Mouse (Mus musculus) myocyte (in vitro differentiated cells): Measurements from ENCODE around the gene Plscr3. TPM values are rescaled to one million over a fixed set of nuclear protein-coding genes. Genes with fewer than 3 reads are reported as not detected.

ENCODE experiments used
- H3K27me3 ChIP-seq: one replicate; pipeline ENCODE4 v1.6.1; 2011; ENCODE audit not compliant: control insufficient read depth, insufficient read depth, insufficient read length
- H3K36me3 ChIP-seq: one replicate; pipeline ENCODE4 v1.6.1; 2011; ENCODE audit not compliant: control insufficient read depth, insufficient read depth
- H3K4me2 ChIP-seq: one replicate; pipeline ENCODE4 v1.6.1; 2011; ENCODE audit warnings: low read depth, control low read depth
- H3K4me3 ChIP-seq: one replicate; pipeline ENCODE4 v1.5.1; 2011; ENCODE audit warnings: mild to moderate bottlenecking, control low read depth, moderate library complexity
- H3K79me2 ChIP-seq: one replicate; pipeline ENCODE4 v1.6.1; 2011; ENCODE audit not compliant: control insufficient read depth, insufficient read depth
- H3ac ChIP-seq: one replicate; pipeline ENCODE4 v1.6.1; 2011; ENCODE audit not compliant: control insufficient read depth, insufficient read length
- CEBPB ChIP-seq: IDR thresholded peaks from 2 replicates; pipeline ENCODE4 v1.6.1; 2011; ENCODE audit warnings: mild to moderate bottlenecking, moderate library complexity; ENCODE audit not compliant: poor library complexity, insufficient read depth, severe bottlenecking
- E2F4 ChIP-seq: IDR thresholded peaks from one replicate; pipeline ENCODE4 v1.6.1; 2011; ENCODE audit warnings: mild to moderate bottlenecking, control low read depth, moderate library complexity; ENCODE audit not compliant: insufficient read depth
- MAX ChIP-seq: IDR thresholded peaks from one replicate; pipeline ENCODE4 v1.6.1; 2011; ENCODE audit warnings: low read depth, mild to moderate bottlenecking, control low read depth
- MYOD1 ChIP-seq, 3 experiments: IDR thresholded peaks; one replicate each; pipeline ENCODE4 v1.6.1; 2011; ENCODE audit warnings: control low read depth in 2 of 3, low read depth in 2 of 3, mild to moderate bottlenecking in 2 of 3, moderate library complexity in 1 of 3; ENCODE audit not compliant: insufficient read length in 2 of 3, control insufficient read depth in 1 of 3
- MYOG ChIP-seq, 3 experiments: IDR thresholded peaks; one replicate each; pipeline ENCODE4 v1.6.1; 2011; ENCODE audit warnings: control low read depth in 2 of 3, low read depth in 2 of 3, mild to moderate bottlenecking in 2 of 3; ENCODE audit not compliant: insufficient read length in 2 of 3, control insufficient read depth in 1 of 3, insufficient read depth in 1 of 3
- POLR2A ChIP-seq: IDR thresholded peaks from one replicate; pipeline ENCODE4 v1.6.1; 2011; ENCODE audit warnings: low read depth, mild to moderate bottlenecking, control low read depth, moderate library complexity; ENCODE audit not compliant: insufficient read length
- POLR2AphosphoS2 ChIP-seq: IDR thresholded peaks from one replicate; pipeline ENCODE4 v1.6.1; 2011; ENCODE audit warnings: low read depth, control low read depth; ENCODE audit not compliant: insufficient read length
- REST ChIP-seq: IDR thresholded peaks from one replicate; pipeline ENCODE4 v1.6.1; 2011; ENCODE audit warnings: mild to moderate bottlenecking, control low read depth, moderate library complexity; ENCODE audit not compliant: insufficient read depth, insufficient read length
- SRF ChIP-seq: IDR thresholded peaks from one replicate; pipeline ENCODE4 v1.6.1; 2011; ENCODE audit warnings: low read depth; ENCODE audit not compliant: control insufficient read depth, insufficient read length
- TCF12 ChIP-seq: IDR thresholded peaks from one replicate; pipeline ENCODE4 v1.6.1; 2011; ENCODE audit warnings: mild to moderate bottlenecking, control low read depth; ENCODE audit not compliant: poor library complexity, insufficient read depth, severe bottlenecking
- TCF3 ChIP-seq: IDR thresholded peaks from one replicate; pipeline ENCODE4 v1.6.1; 2011; ENCODE audit warnings: low read depth, control low read depth; ENCODE audit not compliant: insufficient read length
- USF1 ChIP-seq: IDR thresholded peaks from one replicate; pipeline ENCODE4 v1.6.1; 2011; ENCODE audit warnings: low read depth, mild to moderate bottlenecking, control low read depth, moderate library complexity
- polyA plus RNA-seq: library from polyadenylated mRNA; unstranded; fragments of >200 nt; fragmentation: generic; extraction: Trizol; gene quantifications from one replicate; pipeline ENCODE4 v1.2.1, GENCODE M21; 2012; ENCODE audit warnings: missing spikeins

Plscr3 gene
- polyA plus RNA-seq, 1 experiment, result 91.9 TPM

GRCm38 (mm10) chr11:69846738-69847688 is 837 bp downstream of the Plscr3 start:
- TF ChIP-seq TCF12, result no peak
- no peak for TF ChIP-seq MAX
- peak; percentile 21 for TF ChIP-seq POLR2A
- H3K4me2 ChIP-seq, result peak overlapping the region; percentile 98

DNA sequence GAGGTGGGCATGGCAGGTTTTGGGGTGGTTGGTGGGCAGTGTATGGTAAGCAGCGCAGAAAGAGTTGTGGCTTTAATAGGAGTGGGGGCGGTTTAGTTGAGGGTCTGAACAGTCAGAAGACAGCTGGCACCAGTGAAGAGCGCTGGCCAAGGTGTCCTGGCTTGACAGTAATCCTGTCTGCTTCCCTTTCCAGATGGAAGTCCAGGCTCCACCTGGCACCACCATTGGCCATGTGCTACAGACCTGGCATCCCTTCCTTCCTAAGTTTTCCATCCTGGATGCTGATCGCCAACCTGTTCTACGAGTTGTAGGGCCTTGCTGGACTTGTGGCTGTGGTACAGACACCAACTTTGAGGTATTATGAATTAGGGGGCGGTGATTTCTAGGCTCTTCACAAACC is 1.8 kb downstream of the Plscr3 start:
- peaks cover 12% of the 10 kb centered on the region for H3K36me3 ChIP-seq
- peak overlapping the region; percentile 98 for H3K4me2 ChIP-seq
- TF ChIP-seq TCF12 (no peak), MAX (no peak), CEBPB (no peak), POLR2AphosphoS2 (no peak), POLR2A (no peak), MYOD1 (IDR thresholded peaks at IDR 0.05; ENCODE audit: control insufficient read depth in 1 of 3, insufficient read length in 2 of 3, low read depth in 2 of 3) (no peak), REST (no peak), TCF3 (no peak), USF1 (no peak), SRF (no peak), E2F4 (no peak), MYOG (IDR thresholded peaks at IDR 0.05; ENCODE audit: control insufficient read depth in 1 of 3, insufficient read depth in 1 of 3, insufficient read length in 2 of 3, low read depth in 2 of 3) (no peak)
- H3K79me2 ChIP-seq, result peaks cover 9% of the 10 kb centered on the region
- no peak overlapping the region for H3ac ChIP-seq
- H3K4me3 ChIP-seq, result peak overlapping the region; percentile 97
- H3K27me3 ChIP-seq, result no peaks in the 10 kb centered on the region

More at GRCm38 (mm10) chr11:69846738-69847688, 837 bp downstream of the Plscr3 start:
- peaks cover 12% of the 10 kb centered on the region for H3K36me3 ChIP-seq
- peak overlapping the region; percentile 40 for H3ac ChIP-seq
- peak overlapping the region; percentile 97 for H3K4me3 ChIP-seq
- H3K79me2 ChIP-seq, result peaks cover 9% of the 10 kb centered on the region
- H3K27me3 ChIP-seq, result no peaks in the 10 kb centered on the region

GRCm38 (mm10) chr11:69849128-69849527 is 3.0 kb downstream of the Plscr3 start:
- Histone ChIP-seq H3K79me2 (peaks cover 9% of the 10 kb centered on the region), H3K4me3 (no peak overlapping the region), H3K4me2 (no peak overlapping the region), H3ac (no peak overlapping the region), H3K27me3 (no peaks in the 10 kb centered on the region), H3K36me3 (peaks cover 12% of the 10 kb centered on the region)
- no peak for TF ChIP-seq CEBPB
- no peak for TF ChIP-seq USF1
- TF ChIP-seq MYOD1 (IDR thresholded peaks at IDR 0.05; ENCODE audit: control insufficient read depth in 1 of 3, insufficient read length in 2 of 3, low read depth in 2 of 3), result no peak
- no peak for TF ChIP-seq POLR2A
- no peak for TF ChIP-seq REST
- TF ChIP-seq SRF, result no peak
- TF ChIP-seq TCF3, result no peak
- TF ChIP-seq TCF12, result no peak

GRCm38 (mm10) chr11:69849884-69850283 is 3.7 kb downstream of the Plscr3 start:
- TF ChIP-seq CEBPB, result no peak
- TF ChIP-seq REST, result no peak
- no peak for TF ChIP-seq SRF
- TF ChIP-seq E2F4, result no peak
- no peak for TF ChIP-seq POLR2A
- TF ChIP-seq USF1, result no peak
- TF ChIP-seq POLR2AphosphoS2, result no peak
- TF ChIP-seq MYOG (IDR thresholded peaks at IDR 0.05; ENCODE audit: control insufficient read depth in 1 of 3, insufficient read depth in 1 of 3, insufficient read length in 2 of 3, low read depth in 2 of 3), result no peak
- Histone ChIP-seq H3K4me3 (no peak overlapping the region), H3K36me3 (peaks cover 12% of the 10 kb centered on the region), H3K79me2 (peaks cover 9% of the 10 kb centered on the region), H3ac (no peak overlapping the region), H3K4me2 (no peak overlapping the region), H3K27me3 (no peaks in the 10 kb centered on the region)

GRCm38 (mm10) chr11:69850754-69851153 is 4.6 kb downstream of the Plscr3 start:
- Histone ChIP-seq H3ac (no peak overlapping the region), H3K4me2 (no peak overlapping the region), H3K79me2 (peaks cover 9% of the 10 kb centered on the region), H3K27me3 (peaks cover 3% of the 10 kb centered on the region), H3K36me3 (peaks cover 12% of the 10 kb centered on the region), H3K4me3 (no peak overlapping the region)
- TF ChIP-seq TCF12, result no peak
- TF ChIP-seq SRF, result no peak
- no peak for TF ChIP-seq MAX
- no peak for TF ChIP-seq POLR2A
- TF ChIP-seq CEBPB, result no peak
- no peak for TF ChIP-seq TCF3
- TF ChIP-seq MYOG (IDR thresholded peaks at IDR 0.05; ENCODE audit: control insufficient read depth in 1 of 3, insufficient read depth in 1 of 3, insufficient read length in 2 of 3, low read depth in 2 of 3), result no peak
- TF ChIP-seq USF1, result no peak
- TF ChIP-seq POLR2AphosphoS2, result no peak
